Mouse (Mus musculus): Measurements from ENCODE around the gene Msantd2.

DNA sequence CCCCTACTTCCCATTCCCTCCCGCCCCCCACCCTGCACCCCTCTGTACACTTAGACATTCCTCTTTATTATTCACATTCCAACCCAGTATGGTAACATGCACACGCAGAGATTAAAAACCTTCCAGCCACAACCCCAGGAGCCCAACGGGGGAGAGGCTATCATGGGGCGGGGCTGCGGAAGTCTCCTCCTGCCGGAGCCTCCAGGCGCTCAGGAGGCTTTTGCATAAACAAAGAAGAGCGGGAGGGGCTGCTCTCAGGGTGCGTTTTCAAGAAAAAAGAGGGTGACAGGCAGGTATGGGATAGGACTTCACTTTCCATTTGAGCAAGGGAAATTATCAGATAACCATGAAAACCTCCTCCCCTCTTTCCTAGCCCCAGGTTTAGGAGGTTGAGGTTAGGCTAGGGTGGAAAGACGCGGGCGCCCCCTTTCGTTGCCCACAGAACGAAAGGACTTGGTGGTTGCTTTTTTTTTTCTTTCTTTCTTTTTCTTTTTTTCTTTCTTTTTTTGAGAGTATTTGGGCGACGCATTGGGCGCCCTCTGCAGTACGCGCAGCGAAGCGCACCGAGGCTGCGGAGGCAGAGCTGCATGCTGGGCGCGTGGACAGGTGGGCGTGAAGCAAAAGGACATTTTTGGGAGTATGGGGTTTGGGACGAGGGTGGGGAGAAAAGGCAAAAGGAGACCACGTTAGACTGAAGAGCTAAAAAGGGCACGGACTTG lies 55.5 kb downstream of the Msantd2 start:
- TF ChIP-seq CTCF (conservative IDR thresholded peaks at IDR 0.05; ENCODE audit: low read length) (peak; percentile 63), NANOG (IDR thresholded peaks at IDR 0.05; ENCODE audit: borderline replicate concordance, low read length) (no peak)

Data from E14TG2a.4 (cell line).